Mouse (Mus musculus) liver, adult 2 months (tissue): ENCODE results near the gene Wdr27.
"Not testable (repeated sequence)": the region's sequence is repeated elsewhere in the genome, so short reads cannot be mapped to it uniquely, and the experiment has no call there.

Source experiments
- CTCF ChIP-seq: fragments of 200-500 bp; IDR thresholded peaks from 2 replicates; pipeline ENCODE4 v1.5.1; 2011; ENCODE audit warnings: low read depth, low read length, control low read depth
- POLR2A ChIP-seq: fragments of 200-500 bp; IDR thresholded peaks from 2 replicates; pipeline ENCODE4 v1.6.1; 2011; ENCODE audit warnings: low read length, control low read depth; ENCODE audit not compliant: insufficient read depth; ENCODE audit errors: extremely low read depth

- not testable (repeated sequence) for TF ChIP-seq CTCF, POLR2A
Observed at GRCm38 (mm10) chr17:14961557-14962154, 18.7 kb upstream of the Wdr27 start.
